Mouse (Mus musculus) fat pad, adult 2 months (tissue): Measurements from ENCODE around the gene Coro6.

Source experiments
- DNase-seq: peaks from one replicate; pipeline ENCODE4 v3.0.0-alpha.2; 2011; ENCODE audit warnings: low read depth, low spot score; ENCODE audit errors: extremely low read depth

The Coro6 gene

GRCm38 (mm10) chr11:77462283-77463100 is at the start of gene Coro6:
TSS of gene Coro6 (plus strand) at chr11:77462411.
- no peak for DNase-seq

DNA sequence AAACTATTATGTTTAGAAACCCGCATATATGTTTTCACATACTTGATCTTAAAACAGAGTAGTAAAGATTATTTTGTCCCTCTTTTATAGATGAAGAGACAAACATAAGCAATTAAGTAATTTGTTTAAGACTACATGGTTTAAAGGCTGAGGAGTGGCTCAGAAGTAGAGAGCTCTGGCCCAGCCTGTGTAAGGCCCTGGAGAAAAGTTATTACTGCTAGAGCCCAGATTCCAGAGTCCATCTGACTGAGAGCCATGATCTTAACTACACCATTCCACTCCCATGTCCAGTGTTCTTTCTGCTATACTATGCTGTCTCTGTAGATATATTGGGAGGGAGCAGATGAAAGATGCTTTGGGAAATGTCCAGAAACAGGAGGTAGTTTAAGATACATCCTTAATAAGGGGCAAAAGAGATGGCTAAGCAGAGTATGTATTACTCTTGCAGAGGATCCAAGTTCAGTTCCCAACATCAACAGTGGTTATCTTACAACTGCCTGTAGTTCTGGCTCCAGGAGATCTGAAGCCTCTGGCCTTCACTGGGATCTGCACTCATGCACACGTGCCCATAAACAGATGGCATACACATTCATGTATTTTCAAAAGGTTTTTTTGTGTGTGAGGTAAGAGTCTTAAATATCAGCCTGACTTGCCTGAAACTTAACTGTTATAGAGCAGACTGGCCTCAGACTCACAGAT is 47.9 kb upstream of the Coro6 start:
- no peak for DNase-seq

DNA sequence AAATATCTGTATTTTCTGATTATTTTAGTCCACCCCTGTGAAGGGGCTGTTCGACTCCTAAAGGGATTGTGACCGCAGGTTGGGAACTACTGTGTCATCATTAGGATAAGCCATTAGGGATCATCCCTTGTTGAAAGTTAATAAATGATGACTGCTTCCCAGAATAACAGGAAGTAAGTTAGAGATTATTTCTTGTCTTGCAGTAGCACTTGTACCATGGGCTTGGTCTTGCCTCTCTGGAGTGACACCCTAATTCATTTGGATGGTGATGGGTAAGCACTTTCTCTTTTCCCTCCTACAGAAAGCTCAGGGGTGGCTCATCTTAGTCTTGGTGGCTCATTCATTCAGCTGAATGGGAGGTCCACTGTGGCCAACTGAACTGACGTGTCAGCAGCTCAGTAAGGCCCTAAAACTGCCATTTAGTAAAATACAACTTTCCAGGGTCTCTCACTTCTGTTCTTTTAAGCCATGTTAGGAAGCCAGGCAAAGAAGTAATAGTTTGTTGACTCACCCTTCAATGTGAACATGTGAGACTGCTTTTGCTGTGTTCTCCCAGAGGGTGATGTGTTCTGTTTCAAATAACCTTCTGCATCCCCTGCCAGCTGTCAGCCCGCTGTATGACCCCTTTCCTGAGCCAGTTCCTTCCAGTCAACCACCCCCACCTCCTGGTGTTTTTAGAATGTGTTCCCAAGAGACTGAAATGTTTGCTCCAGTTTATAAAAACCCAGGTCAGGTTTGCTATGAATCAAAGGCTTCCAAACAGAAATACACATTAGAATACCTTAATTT is 45.8 kb upstream of the Coro6 start:
- DNase-seq: no peak

DNA sequence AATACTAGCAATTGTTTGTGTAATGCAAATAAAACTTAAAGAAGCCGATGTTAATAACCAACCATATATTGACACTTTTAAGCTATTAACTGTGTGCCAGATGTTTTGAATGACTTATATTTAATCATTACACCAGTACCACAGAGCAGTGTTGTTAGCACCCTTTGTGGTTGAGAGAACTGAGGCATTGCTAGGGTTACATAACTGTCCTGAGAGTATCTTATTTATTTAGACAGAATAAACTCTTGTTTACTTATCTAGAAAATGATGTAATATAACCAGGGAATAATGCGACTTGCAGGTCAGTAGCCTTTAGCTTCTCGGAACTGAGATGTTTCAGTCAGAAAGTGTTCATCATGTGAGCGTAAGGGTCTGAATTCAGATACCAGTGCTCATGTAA is 44.2 kb upstream of the Coro6 start:
- DNase-seq: no peak

- no peak for DNase-seq
Measured at GRCm38 (mm10) chr11:77423175-77423859, 38.9 kb upstream of the Coro6 start.

GRCm38 (mm10) chr11:77428446-77428845 is 33.8 kb upstream of the Coro6 start:
- DNase-seq: no peak

GRCm38 (mm10) chr11:77437026-77437425 is 25.2 kb upstream of the Coro6 start:
- DNase-seq: no peak

- DNase-seq: no peak
Measured at GRCm38 (mm10) chr11:77440081-77440480, 22.1 kb upstream of the Coro6 start.

DNA sequence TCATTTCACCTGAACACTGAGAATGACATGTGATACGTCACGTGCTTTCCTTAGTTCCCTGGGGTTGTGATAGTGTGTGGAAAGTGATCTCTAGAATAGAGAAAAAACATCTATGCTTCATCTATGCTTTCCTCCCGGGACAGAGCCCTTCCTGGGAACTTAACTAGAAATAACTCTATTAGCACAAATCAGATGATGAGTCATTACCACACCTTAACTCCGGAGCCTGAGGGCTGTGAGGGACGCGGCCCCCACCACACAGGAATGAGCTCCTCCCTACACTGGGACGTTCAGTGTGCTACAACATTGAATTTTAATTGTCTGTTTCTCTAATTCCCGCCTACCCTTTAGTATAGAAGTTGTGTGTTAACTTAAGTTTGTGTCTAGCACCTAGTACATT is 21.2 kb upstream of the Coro6 start:
- no peak for DNase-seq

DNA sequence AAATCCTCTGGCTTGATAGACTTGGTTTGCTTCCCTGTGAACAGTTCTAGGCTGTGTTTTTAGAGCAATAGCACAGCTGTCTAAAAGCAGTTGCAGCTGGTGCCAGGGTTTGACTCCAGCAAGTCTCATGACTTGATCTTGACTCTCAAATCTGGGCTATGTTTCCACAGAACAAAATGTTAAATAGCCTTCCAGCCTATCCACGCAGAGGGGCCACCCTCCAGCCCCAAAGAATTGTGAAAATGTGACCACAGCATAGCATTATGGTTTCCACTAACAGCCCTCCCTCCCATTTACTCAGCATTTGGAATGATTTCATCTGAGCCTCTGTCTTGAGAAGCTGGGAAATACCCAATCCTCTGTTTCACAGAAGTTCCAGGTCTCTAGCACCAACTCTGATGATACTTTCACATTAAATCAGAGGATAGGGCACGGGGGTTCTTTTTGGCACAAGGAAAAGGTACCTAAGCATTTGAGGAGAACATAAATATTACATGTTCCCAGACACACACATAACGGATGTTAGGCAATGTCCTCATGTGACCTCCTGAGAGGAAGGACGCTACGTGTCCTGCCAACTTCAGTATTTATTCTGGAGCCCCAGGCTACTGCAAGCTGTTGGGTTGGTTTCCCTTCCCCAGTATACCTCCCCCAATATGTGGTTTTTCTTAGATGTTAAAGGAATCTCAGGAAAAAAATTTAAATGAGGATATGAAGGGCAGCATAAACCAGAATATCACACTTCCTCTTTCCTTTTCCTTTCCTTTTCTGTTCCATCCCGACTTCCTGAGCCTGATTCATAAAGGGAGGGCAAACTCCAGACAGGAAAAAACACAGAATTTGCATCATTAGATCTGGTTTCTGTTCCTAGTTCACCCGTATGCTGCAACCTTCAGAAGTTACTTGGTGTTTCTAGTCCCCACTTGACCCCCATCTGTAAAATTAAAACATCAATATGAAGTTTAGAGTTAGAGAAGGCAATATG is 19.7 kb upstream of the Coro6 start:
- DNase-seq: peak; percentile 25

DNA sequence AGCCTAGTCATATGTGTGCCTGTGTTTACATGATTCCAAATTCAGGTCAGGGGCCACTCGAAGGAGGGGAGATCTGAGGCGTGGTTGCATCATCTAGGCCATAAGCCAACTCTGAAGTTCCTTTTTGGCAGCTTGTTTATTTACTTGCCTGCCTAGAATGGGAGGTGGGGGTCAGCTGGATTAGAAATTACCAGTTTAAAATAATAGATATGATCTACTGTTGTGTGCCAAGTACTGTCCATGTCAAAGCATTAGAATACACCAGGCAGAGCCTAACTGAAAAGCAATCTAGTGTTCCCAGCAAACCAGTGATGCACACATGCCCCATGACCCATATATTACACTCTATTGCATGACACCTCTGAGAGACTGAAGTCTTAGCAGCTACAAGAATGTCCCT is 17.3 kb upstream of the Coro6 start:
- DNase-seq: peak; percentile 25

DNA sequence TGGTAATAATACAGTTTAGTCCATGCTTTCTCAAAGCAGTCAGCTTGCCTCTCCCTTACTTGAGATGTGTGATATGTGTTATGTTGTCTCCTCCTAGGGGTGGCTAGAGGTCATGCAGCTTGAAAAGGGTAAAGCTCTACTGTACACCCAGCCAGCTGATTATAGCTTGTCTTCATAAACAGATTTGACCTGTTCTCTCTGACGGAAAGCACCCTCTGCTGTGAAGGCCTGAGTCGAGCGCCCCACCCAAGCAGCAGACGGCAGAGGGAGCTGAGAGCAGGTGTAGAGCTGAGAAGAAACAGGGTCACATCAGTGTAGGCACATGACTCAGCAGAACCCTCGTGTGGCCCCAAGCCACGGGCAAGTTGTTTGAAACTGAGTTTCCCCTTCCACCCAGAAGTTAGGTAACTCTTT is 15.6 kb upstream of the Coro6 start:
- DNase-seq: no peak

DNA sequence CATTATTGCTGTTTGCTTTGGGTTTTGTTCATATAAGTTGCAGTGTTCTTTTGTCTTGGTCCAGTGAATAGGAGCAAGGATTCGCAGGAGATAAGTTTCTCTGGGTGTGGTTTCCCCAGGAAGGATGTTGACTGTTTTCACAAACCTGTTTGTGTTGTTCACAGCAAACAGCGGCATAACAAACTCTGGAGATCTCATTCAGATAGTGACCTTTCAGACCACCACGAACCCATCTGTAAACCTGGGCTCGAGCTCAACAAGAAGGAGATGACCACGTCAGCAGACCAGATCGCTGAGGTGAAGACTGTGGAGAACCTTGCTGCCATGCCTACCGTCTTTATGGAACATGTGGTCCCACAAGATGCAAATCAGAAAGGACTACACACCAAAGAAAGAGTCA is 13.0 kb upstream of the Coro6 start:
- no peak for DNase-seq

DNA sequence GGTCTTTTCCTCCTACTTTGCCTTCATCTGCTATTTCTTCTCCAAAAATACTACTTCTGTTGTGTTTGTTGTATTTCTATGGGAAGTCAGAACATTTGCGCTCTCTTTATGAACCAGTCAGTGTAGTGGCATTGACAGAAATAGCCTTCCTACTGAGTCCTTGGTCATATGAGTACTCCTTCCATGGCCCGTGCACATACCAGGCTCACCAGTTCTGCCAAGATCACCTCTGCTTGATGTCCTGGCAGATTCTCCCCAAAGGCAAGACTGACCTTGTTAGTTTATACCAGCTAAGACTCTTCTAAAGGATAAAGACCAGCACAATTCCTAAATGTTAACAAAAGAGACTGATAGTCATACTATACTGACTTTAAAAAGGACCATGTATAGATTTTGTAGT is 10.5 kb upstream of the Coro6 start:
- no peak for DNase-seq

- DNase-seq: no peak
Measured at GRCm38 (mm10) chr11:77453388-77453787, 8.8 kb upstream of the Coro6 start.

GRCm38 (mm10) chr11:77455770-77456510 is 6.3 kb upstream of the Coro6 start:
- no peak for DNase-seq

DNA sequence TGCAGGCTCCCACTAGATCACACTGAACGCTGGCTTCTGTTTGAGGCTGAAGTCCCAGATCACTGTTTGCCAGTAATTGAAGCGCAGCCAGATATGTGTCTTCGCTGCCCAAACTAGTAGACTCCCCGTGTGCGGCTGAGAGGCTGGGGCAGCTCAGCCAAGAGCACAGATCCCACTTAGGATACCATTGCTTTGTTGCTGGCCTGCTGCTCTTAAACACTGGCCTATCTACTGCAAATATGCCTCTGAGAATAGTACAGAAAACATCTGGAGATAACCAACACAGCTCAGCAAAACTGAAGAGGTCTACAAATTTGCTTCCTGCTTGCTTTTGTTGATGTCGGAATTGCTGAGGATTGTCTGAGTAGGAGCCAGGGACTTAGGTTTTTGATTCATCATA is 5.3 kb upstream of the Coro6 start:
- DNase-seq: no peak

GRCm38 (mm10) chr11:77461856-77462255 is 355 bp upstream of the Coro6 start:
- no peak for DNase-seq

DNA sequence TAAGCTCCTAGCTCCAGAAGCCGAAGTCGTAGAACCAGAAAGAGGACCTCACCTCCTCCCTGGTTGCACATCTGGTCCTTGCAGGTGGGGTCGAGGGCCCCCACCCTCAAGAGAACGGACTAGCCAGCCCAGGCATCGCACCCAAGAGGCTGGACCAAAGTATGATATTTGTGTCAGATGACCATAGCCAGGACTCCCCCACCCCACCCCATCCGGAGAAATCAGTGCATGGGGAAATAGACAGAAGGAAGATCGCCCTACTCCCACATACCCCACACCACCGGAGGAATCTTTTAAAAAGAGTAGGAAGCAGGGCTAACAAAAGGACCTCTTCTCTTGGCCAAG is 862 bp downstream of the Coro6 start:
- no peak for DNase-seq
